Mouse (Mus musculus) thymus, adult 2 months (tissue): Measurements from ENCODE around the gene B4galt5.

Experiments used
- CTCF ChIP-seq: fragments of 200-500 bp; IDR thresholded peaks from 2 replicates; pipeline ENCODE4 v1.5.1; 2012; ENCODE audit warnings: mild to moderate bottlenecking, control low read depth, low read length, moderate library complexity, borderline replicate concordance; ENCODE audit not compliant: control insufficient read depth, poor library complexity, insufficient read depth; ENCODE audit errors: extremely low read depth
- POLR2A ChIP-seq: fragments of 200-500 bp; IDR thresholded peaks from 2 replicates; pipeline ENCODE4 v1.6.1; 2012; ENCODE audit warnings: mild to moderate bottlenecking, low read length, control low read depth, moderate library complexity; ENCODE audit not compliant: control insufficient read depth, poor library complexity, insufficient read depth; ENCODE audit errors: extremely low read depth

DNA sequence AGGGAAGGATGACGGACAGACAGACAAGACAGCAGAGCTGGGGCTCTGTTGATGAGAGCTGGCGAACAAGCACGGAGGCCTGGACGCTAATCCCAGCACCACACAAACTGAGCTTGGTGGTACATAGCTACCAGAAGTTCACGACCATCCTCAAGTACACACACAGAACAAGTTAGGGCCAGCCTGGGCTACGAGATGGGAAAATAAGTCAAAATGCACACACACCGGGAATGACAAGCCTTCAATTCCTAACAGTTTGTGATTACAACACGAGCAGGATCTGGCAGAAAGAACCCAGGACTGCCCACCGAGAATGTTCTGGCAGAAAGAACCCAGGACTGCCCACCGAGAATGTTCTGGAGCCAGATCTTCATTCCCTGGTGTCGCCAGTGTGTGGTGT lies 51.0 kb downstream of the B4galt5 start:
- TF ChIP-seq CTCF (no peak), POLR2A (no peak)
